Mouse (Mus musculus) liver, postnatal 0 days (tissue): ENCODE measurements around the gene Cep112.

Source experiments
- CTCF ChIP-seq: sonication (generic); IDR thresholded peaks from 2 replicates; pipeline ENCODE4 v1.5.1; 2016; ENCODE audit warnings: antibody characterized with exemption, low read depth
- EP300 ChIP-seq: IDR thresholded peaks from 2 replicates; pipeline ENCODE4 v1.6.1; 2016; ENCODE audit warnings: antibody characterized with exemption, low read depth, mild to moderate bottlenecking

- TF ChIP-seq CTCF, result no peak
- no peak for TF ChIP-seq EP300
Measured at GRCm38 (mm10) chr11:108885276-108885896, 460.4 kb downstream of the Cep112 start.
